Mouse (Mus musculus) CH12.LX (cell line): ENCODE measurements around the gene Fastk.

Experiments
- CHD1 ChIP-seq: IDR thresholded peaks from 2 replicates; pipeline ENCODE4 v1.6.1; 2012; ENCODE audit warnings: low read depth, low read length, improper control_type of control experiment, inconsistent platforms
- CTCF ChIP-seq, 2 experiments: IDR thresholded peaks in 1 of 2; conservative IDR thresholded peaks in 1 of 2; 2 replicates each; pipeline ENCODE4 v1.5.1; 2011 to 2012; ENCODE audit warnings: low read depth in 2 of 2, low read length in 2 of 2, improper control_type of control experiment in 1 of 2, inconsistent platforms in 1 of 2, mild to moderate bottlenecking in 1 of 2, moderate library complexity in 1 of 2
- EP300 ChIP-seq: IDR thresholded peaks from 2 replicates; pipeline ENCODE4 v1.6.1; 2011; ENCODE audit warnings: low read length, improper control_type of control experiment
- ETS1 ChIP-seq: conservative IDR thresholded peaks from 2 replicates; pipeline ENCODE4 v1.6.1; 2012; ENCODE audit warnings: low read depth, mild to moderate bottlenecking, inconsistent platforms, low read length, improper control_type of control experiment, moderate library complexity
- MXI1 ChIP-seq: IDR thresholded peaks from 2 replicates; pipeline ENCODE4 v1.6.1; 2011; ENCODE audit warnings: mild to moderate bottlenecking, low read depth, low read length, improper control_type of control experiment
- POLR2A ChIP-seq: IDR thresholded peaks from 2 replicates; pipeline ENCODE4 v1.6.1; 2011; ENCODE audit warnings: low read depth, mild to moderate bottlenecking, improper control_type of control experiment, low read length
- RCOR1 ChIP-seq: conservative IDR thresholded peaks from 2 replicates; pipeline ENCODE4 v1.6.1; 2012; ENCODE audit warnings: low read depth, mild to moderate bottlenecking, inconsistent platforms, low read length, improper control_type of control experiment
- TCF12 ChIP-seq: IDR thresholded peaks from 2 replicates; pipeline ENCODE4 v1.6.1; 2014; ENCODE audit warnings: low read depth, mild to moderate bottlenecking, inconsistent platforms, low read length, improper control_type of control experiment
- USF1 ChIP-seq: IDR thresholded peaks from 2 replicates; pipeline ENCODE4 v1.6.1; 2014; ENCODE audit warnings: low read depth, mild to moderate bottlenecking, inconsistent platforms, low read length, improper control_type of control experiment
- ZKSCAN1 ChIP-seq: IDR thresholded peaks from 2 replicates; pipeline ENCODE4 v1.6.1; 2012; ENCODE audit warnings: low read depth, inconsistent platforms, low read length, improper control_type of control experiment, borderline replicate concordance
- ZMIZ1 ChIP-seq: IDR thresholded peaks from 2 replicates; pipeline ENCODE4 v1.6.1; 2012; ENCODE audit warnings: low read depth, mild to moderate bottlenecking, inconsistent platforms, low read length, improper control_type of control experiment

- no peak for TF ChIP-seq ETS1
- TF ChIP-seq CTCF (conservative IDR thresholded peaks at IDR 0.05 in 1 of 2, IDR thresholded peaks at IDR 0.05 in 1 of 2; ENCODE audit: low read depth in 2 of 2, low read length in 2 of 2): no peak
- TF ChIP-seq RCOR1: no peak
- TF ChIP-seq EP300: no peak
- TF ChIP-seq POLR2A: no peak
- no peak for TF ChIP-seq USF1
- no peak for TF ChIP-seq MXI1
- TF ChIP-seq TCF12: no peak
- no peak for TF ChIP-seq CHD1
- TF ChIP-seq ZMIZ1: no peak
- no peak for TF ChIP-seq ZKSCAN1
Measured at GRCm38 (mm10) chr5:24413042-24413693, 31.9 kb downstream of the Fastk start, which contains the start of gene Asic3.
